In the genomic region with DNA sequence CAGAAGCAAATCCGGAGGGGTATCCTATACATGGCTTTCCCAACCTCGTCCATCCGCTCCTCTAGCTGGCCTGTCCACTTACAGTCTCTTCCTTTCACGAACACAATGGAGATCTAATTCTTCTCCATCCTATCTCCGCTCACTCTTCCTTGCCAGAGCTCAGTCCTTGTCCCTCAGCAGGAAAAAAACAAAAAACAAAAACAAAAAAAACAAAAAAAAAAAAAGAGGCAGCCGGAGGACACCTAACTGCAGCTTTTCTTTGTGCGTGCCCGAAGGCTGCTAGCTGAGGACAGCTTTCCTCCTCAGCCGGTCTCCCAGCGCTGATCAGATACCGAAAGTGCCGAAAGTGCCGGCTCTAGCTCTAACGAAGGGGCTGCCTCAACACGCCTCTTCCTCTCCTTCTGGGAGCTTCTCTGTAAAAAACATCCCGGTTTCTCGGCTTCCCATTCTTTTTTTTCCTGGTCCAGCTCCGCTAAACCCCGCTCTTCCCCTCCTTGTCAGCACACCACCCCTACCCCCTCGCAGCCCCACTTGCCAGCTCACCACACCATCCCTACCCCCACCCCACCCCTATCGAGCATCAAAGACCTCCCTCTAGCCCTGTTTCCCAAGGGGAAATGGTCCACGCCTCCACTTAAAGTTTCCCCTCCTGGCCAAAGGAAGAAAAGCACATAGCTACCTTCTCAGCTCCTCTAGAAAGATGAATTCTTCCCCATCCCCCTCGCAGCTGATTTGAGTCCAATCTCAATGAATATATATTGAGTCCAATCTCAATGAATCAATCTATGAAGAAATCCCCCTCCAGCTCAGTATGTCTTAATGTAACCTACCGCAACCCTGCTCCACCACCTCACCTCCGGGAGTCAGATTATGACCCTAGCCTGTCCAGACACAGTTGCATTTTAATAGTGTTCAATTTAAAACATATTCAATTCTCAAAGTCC, we compare ENCODE assay signal across 7 mouse cellular contexts. TPM values are rescaled to one million over a fixed set of nuclear protein-coding genes. Genes with fewer than 3 reads are reported as not detected.
DNase-seq lines count a peak whose midpoint lies in the region; ATAC-seq and TF ChIP-seq lines count a peak whose summit lies in the region.

No protein-coding gene starts in this region.

- H3K9ac ChIP-seq in heart, embryonic 12.5 days = peak overlapping the region; percentile 69
- peak overlapping the region; percentile 72 for H3K9ac ChIP-seq in midbrain, postnatal 0 days (replicated peaks; ENCODE audit: low read length, poor library complexity, severe bottlenecking)

- no peaks in the 10 kb centered on the region for H3K36me3 ChIP-seq in heart, embryonic 12.5 days
- H3K36me3 ChIP-seq in limb, embryonic 10.5 days = no peaks in the 10 kb centered on the region
- no peaks in the 10 kb centered on the region for H3K36me3 ChIP-seq in midbrain, postnatal 0 days (ENCODE audit: insufficient read depth, low read length)

- no peaks in the 10 kb centered on the region for H3K9me3 ChIP-seq in heart, embryonic 12.5 days (replicated peaks)
- no peaks in the 10 kb centered on the region for H3K9me3 ChIP-seq in limb, embryonic 10.5 days (replicated peaks)
- H3K9me3 ChIP-seq in midbrain, postnatal 0 days (ENCODE audit: low read length) = no peaks in the 10 kb centered on the region

- DNase-seq in ovary, postnatal 36 days (ENCODE audit: low spot score) = peak; percentile 22
- DNase-seq in ovary, postnatal 14 days (ENCODE audit: low spot score) = no peak
- DNase-seq in limb, embryonic 10.5 days (ENCODE audit: low spot score) = peak; percentile 62
- peak; percentile 70 for DNase-seq in midbrain, postnatal 0 days (ENCODE audit: low spot score)
- no peak for DNase-seq in frontal cortex, postnatal 25 days (ENCODE audit: low spot score in 2 of 2)

- H3K4me2 ChIP-seq in heart, embryonic 12.5 days = peak overlapping the region; percentile 95
- peak overlapping the region; percentile 67 for H3K4me2 ChIP-seq in midbrain, postnatal 0 days (ENCODE audit: low read depth, low read length, poor library complexity, severe bottlenecking)

- H3K4me3 ChIP-seq in heart, embryonic 12.5 days = peak overlapping the region; percentile 61
- H3K4me3 ChIP-seq in limb, embryonic 10.5 days = peak overlapping the region; percentile 57
- peak overlapping the region; percentile 51 for H3K4me3 ChIP-seq in midbrain, postnatal 0 days (ENCODE audit: low read depth, low read length)

- WGBS in heart, embryonic 12.5 days = 8% methylated on average over 25 of the region's 25 CpGs
- 7% methylated on average over 25 of the region's 25 CpGs for WGBS in limb, embryonic 10.5 days
- WGBS in midbrain, postnatal 0 days = 3% methylated on average over 25 of the region's 25 CpGs

- no peak overlapping the region for H3K27ac ChIP-seq in heart, embryonic 12.5 days (ENCODE audit: poor library complexity, severe bottlenecking)
- peak overlapping the region; percentile 91 for H3K27ac ChIP-seq in limb, embryonic 10.5 days
- H3K27ac ChIP-seq in midbrain, postnatal 0 days (ENCODE audit: low read depth, low read length) = peak overlapping the region; percentile 84

- peaks cover 7% of the 10 kb centered on the region; the same call in 1 of the 2 replicates for H3K4me1 ChIP-seq in heart, embryonic 12.5 days (replicated peaks)
- H3K4me1 ChIP-seq in limb, embryonic 10.5 days = peaks cover 30% of the 10 kb centered on the region
- no peaks in the 10 kb centered on the region for H3K4me1 ChIP-seq in midbrain, postnatal 0 days (ENCODE audit: insufficient read depth, low read length)

- ATAC-seq in common myeloid progenitor, adult 5-6 weeks (replicated peaks; ENCODE audit: low read depth, poor library complexity, severe bottlenecking) = peak; percentile 62
- ATAC-seq in heart, embryonic 12.5 days (ENCODE audit: insufficient number of reproducible peaks, low FRiP score) = 0 out of 2 replicates have a peak, but pooled peaks have one; percentile 45
- ATAC-seq in midbrain, postnatal 0 days (ENCODE audit: low FRiP score) = peak; percentile 88

- H3K27me3 ChIP-seq in heart, embryonic 12.5 days (replicated peaks) = 0 out of 2 replicates have a peak, but pooled peaks cover 6% of the 10 kb centered on the region
- H3K27me3 ChIP-seq in limb, embryonic 10.5 days (ENCODE audit: low read depth, poor library complexity, severe bottlenecking) = no peaks in the 10 kb centered on the region
- no peaks in the 10 kb centered on the region for H3K27me3 ChIP-seq in midbrain, postnatal 0 days (ENCODE audit: insufficient read depth, low read length)

- peak; percentile 56 for TF ChIP-seq CTCF in midbrain, postnatal 0 days (IDR thresholded peaks at IDR 0.05)

RNA-seq across cellular contexts. Expression of a gene that starts 11.0 kb away (rescaled TPM):
- 309 and 328 TPM in 2 replicates for total RNA-seq in common myeloid progenitor, adult 5-6 weeks (2017)
- 82.0 and 84.6 TPM in 2 replicates for polyA plus RNA-seq in heart, embryonic 12.5 days (2016; fragmentation: Nextera tagmentation; extraction: Ambion mirVana)
- 85.7 and 97.8 TPM in 2 replicates for polyA plus RNA-seq in limb, embryonic 10.5 days (2016; fragmentation: Nextera tagmentation; extraction: Ambion mirVana)
- 47.2 and 51.5 TPM in 2 replicates for total RNA-seq in midbrain, postnatal 0 days (2014; rRNA removed)
- polyA plus RNA-seq in midbrain, postnatal 0 days (2015; fragmentation: Nextera tagmentation; extraction: Ambion mirVana) = 42.1 and 44.0 TPM in 2 replicates

RNA-seq across cellular contexts. Expression of a gene that starts 14.9 kb away (rescaled TPM):
- not detected in 2 replicates for total RNA-seq in common myeloid progenitor, adult 5-6 weeks (2017)
- not detected in 2 replicates for polyA plus RNA-seq in heart, embryonic 12.5 days (2016; fragmentation: Nextera tagmentation; extraction: Ambion mirVana)
- polyA plus RNA-seq in limb, embryonic 10.5 days (2016; fragmentation: Nextera tagmentation; extraction: Ambion mirVana) = 0.20 TPM in 1 of 2 replicates, not detected in the other
- total RNA-seq in midbrain, postnatal 0 days (2014; rRNA removed) = 0.33 and 0.52 TPM in 2 replicates
- polyA plus RNA-seq in midbrain, postnatal 0 days (2015; fragmentation: Nextera tagmentation; extraction: Ambion mirVana) = 1.4 and 1.9 TPM in 2 replicates

RNA-seq across cellular contexts. Expression of a gene that starts 42.8 kb away (rescaled TPM):
- 8.9 and 13.0 TPM in 2 replicates for total RNA-seq in common myeloid progenitor, adult 5-6 weeks (2017)
- polyA plus RNA-seq in heart, embryonic 12.5 days (2016; fragmentation: Nextera tagmentation; extraction: Ambion mirVana) = 13.7 and 14.3 TPM in 2 replicates
- polyA plus RNA-seq in limb, embryonic 10.5 days (2016; fragmentation: Nextera tagmentation; extraction: Ambion mirVana) = 33.6 and 37.4 TPM in 2 replicates
- total RNA-seq in midbrain, postnatal 0 days (2014; rRNA removed) = 60.5 and 67.1 TPM in 2 replicates
- 24.7 and 26.8 TPM in 2 replicates for polyA plus RNA-seq in midbrain, postnatal 0 days (2015; fragmentation: Nextera tagmentation; extraction: Ambion mirVana)

Comparison
In these comparisons a context has a peak if more than half of its experiments do, and no peak if none do; other contexts are left out.
1. DNase-seq: peak in ovary, postnatal 36 days (single experiment), limb, embryonic 10.5 days (single experiment) and midbrain, postnatal 0 days (single experiment); none in ovary, postnatal 14 days (single experiment) and frontal cortex, postnatal 25 days (0 of 2).
2. Peak in every context shown above with its lines, with median percentiles within 50 percentile points of each other: ATAC-seq and H3K4me3 ChIP-seq.